Mouse (Mus musculus) thymus, adult 2 months (tissue): ENCODE data around the gene Agrp.

Source experiments
- CTCF ChIP-seq: fragments of 200-500 bp; IDR thresholded peaks from 2 replicates; pipeline ENCODE4 v1.5.1; 2012; ENCODE audit warnings: mild to moderate bottlenecking, control low read depth, low read length, moderate library complexity, borderline replicate concordance; ENCODE audit not compliant: control insufficient read depth, poor library complexity, insufficient read depth; ENCODE audit errors: extremely low read depth
- POLR2A ChIP-seq: fragments of 200-500 bp; IDR thresholded peaks from 2 replicates; pipeline ENCODE4 v1.6.1; 2012; ENCODE audit warnings: mild to moderate bottlenecking, low read length, control low read depth, moderate library complexity; ENCODE audit not compliant: control insufficient read depth, poor library complexity, insufficient read depth; ENCODE audit errors: extremely low read depth

DNA sequence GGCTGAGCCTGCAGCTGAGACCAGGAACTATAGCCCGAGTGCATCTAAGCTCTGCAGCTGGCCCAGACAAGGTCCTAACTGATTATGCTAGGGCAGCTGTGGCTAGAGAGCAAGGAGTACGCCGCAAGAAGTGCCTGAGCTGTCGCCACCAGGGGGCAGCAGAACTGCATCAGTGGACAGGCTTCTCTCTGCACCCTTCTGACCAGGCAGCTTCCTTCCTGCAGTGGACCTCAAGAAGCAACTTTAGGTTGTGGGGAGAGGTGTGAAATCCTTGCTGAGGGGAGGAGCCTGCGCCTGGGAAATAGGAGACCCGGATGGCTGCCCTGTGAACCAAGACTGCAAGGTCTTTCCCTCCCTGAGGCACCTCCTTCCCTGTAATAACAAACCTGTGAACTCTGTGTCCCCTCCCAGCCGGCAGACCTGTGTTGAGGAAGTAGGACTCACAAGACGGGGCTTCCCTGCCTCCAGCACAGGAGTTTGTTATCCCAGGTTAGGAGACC is 14.7 kb downstream of the Agrp start:
- TF ChIP-seq CTCF (peak; percentile 95), POLR2A (peak; percentile 46; the same call in 1 of the 2 replicates)
